Mouse (Mus musculus) midbrain, embryonic 16.5 days (tissue): ENCODE results near the gene Gm10073. TPM values are rescaled to one million over a fixed set of nuclear protein-coding genes. Genes with fewer than 3 reads are reported as not detected.
"Not testable (repeated sequence)": the region's sequence is repeated elsewhere in the genome, so short reads cannot be mapped to it uniquely, and the experiment has no call there.

ENCODE experiments used
- ATAC-seq: fragments of 200-750 bp; cut with Nextera tagmentation; 2 replicates; pipeline ENCODE4 v1.8.0; 2017; ENCODE audit warnings: moderate TSS enrichment
- H3K27ac ChIP-seq: fragments of 300-500 bp; sonication (generic); 2 replicates; pipeline ENCODE4 v1.5.1; 2014; ENCODE audit warnings: mild to moderate bottlenecking, low read length, mixed read lengths
- H3K27me3 ChIP-seq: fragments of 300-500 bp; sonication (generic); 2 replicates; pipeline ENCODE4 v1.6.1; 2014; ENCODE audit warnings: low read depth, low read length, mixed read lengths; ENCODE audit not compliant: control insufficient read depth, insufficient read depth
- H3K36me3 ChIP-seq: fragments of 300-500 bp; sonication (generic); 2 replicates; pipeline ENCODE4 v1.6.1; 2014; ENCODE audit warnings: mild to moderate bottlenecking, low read length, moderate library complexity, mixed read lengths; ENCODE audit not compliant: control insufficient read depth, insufficient read depth
- H3K4me1 ChIP-seq: fragments of 300-500 bp; sonication (generic); 2 replicates; pipeline ENCODE4 v1.6.1; 2014; ENCODE audit warnings: mild to moderate bottlenecking, low read length, mixed read lengths; ENCODE audit not compliant: control insufficient read depth, insufficient read depth
- H3K4me2 ChIP-seq: fragments of 300-500 bp; sonication (generic); 2 replicates; pipeline ENCODE4 v1.6.1; 2014; ENCODE audit warnings: mild to moderate bottlenecking, low read length, mixed read lengths
- H3K4me3 ChIP-seq: fragments of 300-500 bp; sonication (generic); 2 replicates; pipeline ENCODE4 v1.5.1; 2014; ENCODE audit warnings: low read depth, mild to moderate bottlenecking, low read length, moderate library complexity, mixed read lengths
- H3K9ac ChIP-seq: fragments of 300-500 bp; sonication (generic); 2 replicates; pipeline ENCODE4 v1.6.1; 2014; ENCODE audit warnings: low read depth, low read length, mixed read lengths
- H3K9me3 ChIP-seq: fragments of 300-500 bp; sonication (generic); replicated peaks from 2 replicates; pipeline ENCODE4 v1.6.1; 2014; ENCODE audit warnings: mild to moderate bottlenecking, low read length, mixed read lengths; ENCODE audit not compliant: control insufficient read depth, poor library complexity, severe bottlenecking
- WGBS: fragments of 180-500 bp; shearing (Covaris S2); extraction: QIAGEN DNeasy Blood & Tissue Kit; methylation state at CpG from one replicate; pipeline ENCODE4 v1.1.7; 2014; 5-methylcytosine and 5-hydroxymethylcytosine counted together
- polyA plus RNA-seq: library from polyadenylated mRNA; unstranded; fragments of >200 nt; fragmentation: Nextera tagmentation; extraction: Ambion mirVana; gene quantifications from 2 replicates; pipeline ENCODE4 v1.2.1, GENCODE M21; 2015

Gene Gm10073
- polyA plus RNA-seq, 1 experiment from 2014 or later: 5.9 TPM

DNA sequence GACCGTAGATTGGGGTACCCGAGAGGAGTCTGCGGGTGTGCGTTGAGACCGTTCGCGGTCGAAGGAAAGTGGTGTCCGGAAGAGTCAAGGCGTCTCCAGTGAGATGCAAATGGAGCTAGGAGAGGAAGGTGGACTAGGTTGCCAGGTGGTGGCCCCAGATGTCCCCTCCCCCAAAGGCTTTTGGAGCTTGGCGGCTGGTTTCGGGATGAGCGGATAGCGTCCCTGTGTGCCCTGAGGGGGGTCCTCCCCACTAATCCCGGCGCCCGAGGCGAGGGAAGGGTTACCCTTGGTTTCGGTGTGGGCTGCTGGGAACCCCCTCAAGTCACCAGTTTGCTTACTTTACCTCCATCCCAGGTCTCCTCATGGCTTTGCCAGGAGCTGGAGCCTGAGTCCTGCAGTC lies 30.7 kb upstream of the Gm10073 start:
- no peaks in the 10 kb centered on the region for H3K36me3 ChIP-seq
- peak overlapping the region; percentile 95 for H3K4me2 ChIP-seq
- H3K27me3 ChIP-seq: peaks cover 28% of the 10 kb centered on the region
- peaks cover 12% of the 10 kb centered on the region for H3K4me1 ChIP-seq
- ATAC-seq: no peak
- H3K9ac ChIP-seq: peak overlapping the region; percentile 45; the same call in 1 of the 2 replicates
- H3K4me3 ChIP-seq: peak overlapping the region; percentile 56
- H3K9me3 ChIP-seq: no peaks in the 10 kb centered on the region
- WGBS: under 1% methylated on average over 17 of the region's 19 CpGs
- no peak overlapping the region for H3K27ac ChIP-seq

DNA sequence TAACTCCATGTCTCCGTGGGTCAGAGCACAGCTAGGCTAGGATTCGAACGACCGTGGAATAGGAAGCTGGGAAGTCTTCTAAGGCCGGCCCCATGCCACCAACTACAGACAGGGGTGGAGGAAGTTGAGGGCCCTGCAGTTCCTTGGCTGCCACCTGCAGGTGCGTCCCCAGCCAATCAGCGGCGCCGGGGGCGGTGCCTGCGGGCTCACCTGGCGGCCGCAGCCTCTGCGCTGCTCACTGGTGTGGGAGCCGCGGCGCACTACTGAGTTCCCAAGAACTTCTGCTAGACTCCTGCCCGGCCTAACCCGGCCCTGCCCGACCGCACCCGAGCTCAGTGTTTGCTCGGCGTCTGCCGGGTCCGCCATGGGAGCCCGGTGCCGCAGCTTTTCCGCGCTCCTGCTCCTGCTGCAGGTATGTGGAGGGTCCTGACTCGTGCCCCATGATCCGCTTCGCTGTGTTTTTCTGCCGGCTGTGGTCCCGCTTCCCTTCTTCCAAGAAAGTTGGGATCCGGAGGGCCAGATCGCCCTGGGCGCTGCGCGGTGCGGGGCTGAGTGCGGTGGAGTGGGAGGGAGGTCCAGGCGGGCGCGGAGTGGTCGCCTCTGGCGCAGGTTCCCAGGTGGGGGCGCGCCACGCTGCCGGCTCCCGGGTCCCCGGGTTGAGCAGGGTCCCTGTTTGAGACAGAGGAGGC lies 30.0 kb upstream of the Gm10073 start, which contains the start of gene Cdh1:
Gene Cdh1, plus strand, starts transcription at position 221 of the 689 bp plus-strand sequence.
- Histone ChIP-seq H3K4me2 (peak within 1 kb of the TSS; percentile 95), H3K27me3 (peaks cover 28% of the 10 kb centered on the region), H3K9me3 (no peaks in the 10 kb centered on the region), H3K4me3 (peak within 1 kb of the TSS; percentile 56), H3K27ac (no peak within 1 kb of the TSS), H3K4me1 (peaks cover 12% of the 10 kb centered on the region), H3K36me3 (no peaks in the 10 kb centered on the region), H3K9ac (peak within 1 kb of the TSS; percentile 45; the same call in 1 of the 2 replicates)
- peak; percentile 58; the same call in 1 of the 2 replicates for ATAC-seq
- under 1% methylated on average over 53 of the region's 53 CpGs for WGBS

DNA sequence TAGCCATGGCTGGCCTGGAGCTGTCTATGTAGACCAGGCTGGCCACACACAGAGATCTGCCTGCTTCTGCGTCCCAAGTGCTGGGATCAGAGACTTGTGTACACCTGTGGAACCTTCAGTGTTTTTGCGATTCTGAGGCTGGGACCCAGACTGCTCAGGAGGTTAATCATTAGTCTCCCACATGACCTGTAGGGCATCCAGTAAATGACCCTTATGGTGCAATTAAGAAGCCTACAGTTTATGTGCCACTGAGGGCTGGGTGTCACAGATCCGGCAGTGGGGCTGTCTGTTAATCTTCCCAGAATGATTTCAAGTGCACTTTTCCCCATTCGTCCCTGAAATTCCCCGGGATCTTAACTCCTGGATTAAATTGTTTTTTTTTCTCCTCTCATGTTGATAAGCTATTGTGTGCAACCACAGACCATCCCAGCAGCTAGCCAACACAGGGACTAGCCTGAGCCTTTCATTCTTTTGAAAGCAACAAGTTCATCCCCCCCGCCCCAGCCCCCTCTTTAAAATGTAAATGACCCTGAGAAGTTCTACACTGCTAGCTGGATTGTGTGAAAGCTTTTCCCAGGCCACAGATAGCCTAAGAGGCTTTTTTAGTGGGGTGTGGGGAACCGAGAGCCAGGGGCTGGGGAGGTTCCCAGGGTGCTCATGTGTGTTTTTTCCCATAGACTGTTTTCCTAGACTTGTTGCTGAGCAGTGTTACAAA lies 26.2 kb upstream of the Gm10073 start:
- Histone ChIP-seq H3K4me1 (peaks cover 12% of the 10 kb centered on the region), H3K27ac (no peak overlapping the region), H3K9ac (no peak overlapping the region), H3K4me2 (no peak overlapping the region), H3K27me3 (peaks cover 16% of the 10 kb centered on the region), H3K4me3 (no peak overlapping the region), H3K9me3 (no peaks in the 10 kb centered on the region), H3K36me3 (no peaks in the 10 kb centered on the region)
- 22% methylated on average over 7 of the region's 7 CpGs for WGBS
- ATAC-seq: no peak

DNA sequence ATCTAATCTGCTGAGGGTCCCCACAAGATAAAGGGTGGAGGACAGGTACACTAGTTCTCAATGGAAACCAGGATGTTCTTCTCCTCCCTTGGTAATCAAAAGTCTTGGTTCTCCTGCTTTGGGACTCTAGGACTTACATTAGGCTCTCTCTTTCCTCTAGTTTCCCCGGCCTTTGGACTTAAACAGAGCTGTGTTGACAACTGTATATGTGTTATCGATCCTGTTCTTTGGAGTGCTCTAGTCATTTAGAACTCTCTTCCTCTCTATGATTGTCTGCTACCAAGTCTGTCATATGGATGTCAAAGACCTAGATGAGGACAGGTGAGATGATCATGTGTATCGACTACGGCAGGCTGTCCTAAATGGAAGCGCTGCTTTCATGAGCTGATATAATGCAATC lies 23.8 kb upstream of the Gm10073 start:
- ATAC-seq: no peak
- 97% methylated on average over 5 of the region's 5 CpGs for WGBS
- no peak overlapping the region for H3K4me2 ChIP-seq
- no peak overlapping the region for H3K4me3 ChIP-seq
- H3K9me3 ChIP-seq: no peaks in the 10 kb centered on the region
- no peak overlapping the region for H3K27ac ChIP-seq
- H3K27me3 ChIP-seq: no peaks in the 10 kb centered on the region
- no peak overlapping the region for H3K9ac ChIP-seq
- no peaks in the 10 kb centered on the region for H3K4me1 ChIP-seq
- H3K36me3 ChIP-seq: no peaks in the 10 kb centered on the region

DNA sequence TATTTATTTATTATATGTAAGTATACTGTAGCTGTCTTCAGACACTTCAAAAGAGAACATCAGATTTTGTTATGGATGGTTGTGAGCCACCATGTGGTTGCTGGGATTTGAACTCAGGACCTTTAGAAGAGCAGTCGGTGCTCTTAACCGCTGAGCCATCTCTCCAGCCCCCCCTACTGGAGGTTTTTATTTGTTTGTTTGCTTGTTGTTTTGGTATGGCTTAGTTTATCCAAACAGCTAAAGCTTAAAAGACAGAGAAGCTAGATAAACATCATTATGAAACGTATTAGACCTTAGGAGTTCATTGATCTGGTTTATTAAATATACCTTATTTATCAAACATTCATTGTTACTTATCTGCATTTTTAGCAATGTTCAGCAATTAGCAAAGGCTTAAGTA lies 22.4 kb upstream of the Gm10073 start:
- H3K4me2 ChIP-seq, H3K4me1 ChIP-seq, H3K4me3 ChIP-seq, H3K36me3 ChIP-seq, H3K9ac ChIP-seq, H3K27me3 ChIP-seq, ATAC-seq, H3K9me3 ChIP-seq, H3K27ac ChIP-seq: not testable (repeated sequence)
- 95% methylated on average over 3 of the region's 3 CpGs for WGBS

DNA sequence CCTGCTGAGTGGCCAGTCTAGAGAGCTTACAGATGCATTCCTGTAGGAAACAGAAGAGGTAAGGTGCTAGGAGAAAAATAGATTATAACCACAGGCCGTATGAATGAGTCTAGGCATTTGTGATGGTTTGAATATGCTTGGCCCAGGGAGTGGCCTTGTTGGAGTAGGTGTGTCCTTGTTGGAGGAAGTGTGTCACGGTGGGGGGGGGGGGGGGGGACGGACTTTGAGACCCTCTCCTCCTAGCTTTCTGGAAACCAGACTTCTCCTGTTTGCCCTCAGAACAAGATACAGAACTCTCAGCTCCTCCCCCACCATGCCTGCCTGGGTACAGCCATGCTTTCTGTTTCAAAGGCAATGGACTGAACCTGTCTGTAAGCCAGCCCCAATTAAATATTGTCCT lies 19.2 kb upstream of the Gm10073 start:
- no peak overlapping the region for H3K27ac ChIP-seq
- H3K4me1 ChIP-seq: no peaks in the 10 kb centered on the region
- no peaks in the 10 kb centered on the region for H3K27me3 ChIP-seq
- H3K9me3 ChIP-seq: no peaks in the 10 kb centered on the region
- H3K9ac ChIP-seq: no peak overlapping the region
- H3K4me3 ChIP-seq: no peak overlapping the region
- ATAC-seq: no peak
- no peak overlapping the region for H3K4me2 ChIP-seq
- 79% methylated on average over 3 of the region's 3 CpGs for WGBS
- H3K36me3 ChIP-seq: no peaks in the 10 kb centered on the region

DNA sequence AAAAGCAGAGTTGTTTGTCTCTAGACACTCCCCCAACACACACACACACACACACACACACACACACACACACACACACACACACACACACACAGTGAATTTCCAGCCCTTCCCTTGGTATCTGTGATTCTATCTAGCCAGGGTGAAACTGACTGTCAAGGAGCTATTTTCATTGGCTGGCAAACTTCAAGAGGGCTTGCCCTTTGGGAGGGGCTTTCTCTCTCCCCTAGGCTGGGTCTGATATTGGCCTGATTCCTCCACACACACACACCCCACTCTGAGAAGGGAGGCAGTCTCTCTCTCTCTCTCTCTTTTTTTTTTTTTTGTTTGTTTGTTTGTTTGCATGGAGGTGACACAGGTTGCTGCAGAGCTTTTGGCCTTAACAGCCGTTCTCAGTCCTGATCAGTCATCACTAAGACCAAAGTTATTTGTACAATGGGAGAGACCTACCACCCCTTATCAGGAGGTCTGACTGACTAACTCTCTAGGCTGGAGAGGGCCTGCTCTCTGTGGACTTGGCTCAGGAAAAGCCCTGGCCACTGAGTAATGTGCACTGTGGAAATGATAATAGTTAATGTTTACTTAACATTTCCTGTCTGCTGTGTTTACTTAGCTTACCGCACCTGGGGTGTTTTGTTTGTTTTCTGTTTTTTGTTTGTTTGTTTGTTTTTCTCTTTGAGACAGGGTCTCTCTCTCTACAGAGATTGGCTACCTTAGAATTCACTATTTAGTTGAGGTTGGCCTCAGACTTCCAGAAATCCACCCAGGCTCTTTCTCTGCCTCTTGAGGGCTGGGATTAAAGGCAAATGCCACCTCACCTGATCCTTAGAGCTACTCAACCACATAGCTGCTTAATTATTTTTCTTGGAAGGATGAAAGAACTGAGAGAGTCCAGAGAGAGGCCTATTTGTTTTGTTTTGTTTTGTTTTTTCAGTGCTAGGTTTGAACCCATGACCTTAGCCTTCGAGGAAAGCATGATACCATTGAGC lies 15.5 kb upstream of the Gm10073 start:
- Histone ChIP-seq H3K36me3 (no peaks in the 10 kb centered on the region), H3K27me3 (no peaks in the 10 kb centered on the region), H3K9ac (no peak overlapping the region), H3K4me2 (no peak overlapping the region), H3K4me1 (no peaks in the 10 kb centered on the region), H3K9me3 (no peaks in the 10 kb centered on the region), H3K27ac (no peak overlapping the region), H3K4me3 (no peak overlapping the region)
- 77% methylated on average over 3 of the region's 3 CpGs for WGBS
- no peak for ATAC-seq

DNA sequence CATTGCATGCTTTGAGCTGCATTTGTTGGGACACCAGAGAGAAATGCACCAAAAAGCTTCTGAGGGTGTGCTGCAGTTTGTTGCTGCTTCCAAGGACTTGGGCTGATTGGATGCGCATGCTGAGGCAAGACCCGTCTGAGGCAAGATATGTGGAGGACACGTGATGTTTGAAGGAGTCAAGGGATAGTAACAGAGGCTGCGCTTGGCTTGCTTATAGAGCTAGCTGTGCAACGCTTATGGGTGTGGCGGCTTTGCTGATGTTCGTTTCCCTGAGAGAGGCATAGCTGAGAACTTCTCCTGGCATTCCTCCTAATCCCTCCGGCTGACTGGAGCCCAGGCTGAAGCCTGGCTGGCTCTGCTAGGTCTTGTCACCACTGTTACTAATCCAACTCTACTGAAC lies 13.6 kb upstream of the Gm10073 start:
- no peak overlapping the region for H3K4me3 ChIP-seq
- H3K9ac ChIP-seq: no peak overlapping the region
- H3K27me3 ChIP-seq: no peaks in the 10 kb centered on the region
- H3K36me3 ChIP-seq: no peaks in the 10 kb centered on the region
- no peaks in the 10 kb centered on the region; the same call in 1 of the 2 replicates for H3K9me3 ChIP-seq
- H3K27ac ChIP-seq: no peak overlapping the region
- no peaks in the 10 kb centered on the region for H3K4me1 ChIP-seq
- H3K4me2 ChIP-seq: no peak overlapping the region
- ATAC-seq: no peak
- 80% methylated on average over 8 of the region's 8 CpGs for WGBS
